Mouse (Mus musculus) cortical plate, adult 2 months (tissue): ENCODE data around the gene Hhip.

Experiments used
- CTCF ChIP-seq: fragments of 200-500 bp; IDR thresholded peaks from 2 replicates; pipeline ENCODE4 v1.5.1; 2011; ENCODE audit warnings: mild to moderate bottlenecking, control low read depth, low read length; ENCODE audit not compliant: insufficient read depth; ENCODE audit errors: extremely low read depth
- POLR2A ChIP-seq: fragments of 200-500 bp; IDR thresholded peaks from 2 replicates; pipeline ENCODE4 v1.6.1; 2011; ENCODE audit warnings: mild to moderate bottlenecking, low read length, control low read depth; ENCODE audit not compliant: insufficient read depth; ENCODE audit errors: extremely low read depth

DNA sequence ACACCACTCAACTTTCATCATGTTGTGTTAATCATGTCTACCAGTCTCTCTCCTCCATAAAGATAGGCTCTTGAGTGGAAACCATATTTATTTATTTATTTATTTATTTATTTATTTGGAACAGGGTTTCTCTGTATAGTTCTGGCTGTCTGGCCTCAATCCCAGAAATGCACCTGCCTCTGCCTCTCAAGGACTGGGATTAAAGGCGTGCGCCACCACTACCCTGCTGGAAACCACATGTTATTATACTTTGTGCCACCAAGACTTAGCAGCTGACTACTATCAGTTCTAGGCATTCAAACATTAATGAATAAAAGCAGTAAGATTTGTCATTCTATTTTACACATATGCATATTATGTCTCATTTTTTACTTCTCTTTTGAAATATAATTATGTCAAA lies 42.0 kb downstream of the Hhip start:
- no peak for TF ChIP-seq CTCF
- no peak for TF ChIP-seq POLR2A
